Mouse (Mus musculus) 416B (cell line): ENCODE measurements at regions not wholly inside any gene's neighbourhood (a gene's known extent, or its start where the extent isn't known, plus 50 kb on each side); places are given as distances from the start of the nearest gene placed in this dataset.

ENCODE experiments used
- DNase-seq: peaks from one replicate; pipeline ENCODE4 v3.0.0; 2011; ENCODE audit warnings: low read depth

- DNase-seq = no peak
Observed at GRCm38 (mm10) chr12:44145321-44145720, 64.8 kb downstream of the Dnajb9 start.

GRCm38 (mm10) chr12:44139026-44139425 lies 71.1 kb downstream of the Dnajb9 start:
- DNase-seq = no peak

- no peak for DNase-seq
Observed at GRCm38 (mm10) chr12:44128874-44129273, 81.3 kb downstream of the Dnajb9 start.

GRCm38 (mm10) chr12:44105085-44105484 lies 105.0 kb downstream of the Dnajb9 start:
- DNase-seq = peak; percentile 45

DNA sequence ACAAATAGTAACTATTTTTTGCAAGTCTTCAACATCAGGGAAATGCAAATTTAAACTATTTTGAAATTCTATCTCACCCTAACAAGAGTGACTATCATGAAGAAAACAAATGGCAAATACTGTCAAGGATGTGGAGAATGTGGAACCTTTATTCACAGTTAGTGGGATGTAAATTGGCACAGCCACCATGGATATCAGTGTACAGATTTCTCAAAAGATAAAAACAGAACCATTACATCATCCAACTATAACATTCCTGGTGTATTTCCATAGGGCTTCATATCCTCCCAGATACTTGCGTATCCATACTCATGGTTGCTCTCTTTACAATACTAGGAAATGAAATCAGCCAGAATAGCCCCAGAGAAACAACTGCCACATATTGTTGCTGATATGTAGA lies 110.9 kb downstream of the Dnajb9 start:
- DNase-seq = no peak

DNA sequence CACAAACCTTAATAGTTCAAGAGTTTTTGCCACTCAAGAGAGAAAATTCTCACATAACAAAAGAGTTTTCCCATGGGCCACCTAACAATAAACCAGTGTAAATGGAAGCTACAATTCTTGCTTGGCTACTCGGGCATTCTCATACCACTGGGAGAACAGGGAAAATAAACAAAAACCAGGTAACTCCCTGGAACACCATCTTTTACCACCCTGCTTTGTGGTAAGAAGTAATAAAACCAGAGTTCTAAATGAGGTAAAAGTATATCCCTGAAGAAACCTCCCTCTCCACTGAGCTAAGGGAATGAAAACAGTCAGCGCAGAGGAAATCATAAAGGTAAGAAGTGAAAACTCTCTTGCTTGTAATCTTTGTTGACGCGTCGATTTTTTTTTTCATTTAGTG lies 138.4 kb downstream of the Dnajb9 start:
- DNase-seq = no peak

- DNase-seq = no peak
Observed at GRCm38 (mm10) chr12:44056493-44057163, 153.5 kb downstream of the Dnajb9 start.

GRCm38 (mm10) chr12:44045806-44046205 lies 164.3 kb downstream of the Dnajb9 start:
- DNase-seq = no peak

DNA sequence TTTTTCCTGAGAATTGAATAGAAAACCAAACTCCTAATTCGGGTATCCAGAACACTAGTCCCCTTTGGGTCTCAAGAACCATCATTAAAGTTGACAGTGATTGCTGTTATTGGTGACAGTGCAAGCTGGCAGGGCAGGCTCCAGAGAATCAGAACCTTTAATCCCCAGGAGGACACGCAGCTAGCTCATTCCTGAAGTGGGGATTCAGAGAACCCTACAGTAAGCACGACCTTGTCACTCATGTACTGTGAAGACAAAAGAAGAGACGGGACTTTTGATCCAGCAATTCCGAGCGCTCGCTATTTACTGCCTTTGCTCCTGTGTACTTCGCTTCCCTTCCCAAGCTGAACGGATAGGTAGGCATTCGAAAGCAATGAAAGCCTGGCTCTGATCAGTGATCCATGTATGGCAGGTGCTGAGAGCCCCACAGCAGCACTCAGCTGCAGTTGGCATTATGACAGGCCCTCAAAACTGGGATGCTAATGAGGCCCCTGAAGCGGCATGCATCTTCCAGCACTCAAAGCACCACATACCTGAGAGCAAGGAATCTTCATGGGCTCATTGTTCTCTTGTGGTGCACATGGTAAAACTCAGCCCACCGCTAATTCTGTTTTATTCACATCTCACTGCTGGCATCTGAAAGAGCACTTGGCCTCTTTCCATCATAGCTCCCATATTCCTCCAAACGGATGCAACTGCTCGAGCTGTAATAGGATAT lies 165.6 kb downstream of the Dnajb9 start:
- no peak for DNase-seq

DNA sequence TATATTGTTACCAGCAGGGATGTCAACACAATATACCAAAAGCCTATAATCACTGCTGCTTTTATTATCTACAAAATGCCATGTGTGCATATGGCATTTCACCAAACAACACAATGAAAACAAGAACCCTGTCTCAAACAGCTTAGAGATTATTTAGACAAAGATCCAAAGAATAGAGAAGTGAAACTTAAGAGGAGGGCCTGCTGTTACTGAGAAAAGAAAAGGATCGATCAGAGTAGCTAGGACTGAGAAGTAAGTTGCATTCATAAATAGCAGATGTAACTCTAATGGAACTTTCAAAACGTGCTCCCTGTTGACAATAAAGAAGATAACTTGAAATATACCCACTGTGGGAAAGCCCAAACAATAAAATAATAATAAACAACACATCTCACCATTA lies 203.3 kb downstream of the Dnajb9 start:
- DNase-seq = no peak

- DNase-seq = no peak
Observed at GRCm38 (mm10) chr12:43983548-43983947, 226.6 kb downstream of the Dnajb9 start.

GRCm38 (mm10) chr12:43963973-43964372 lies 246.2 kb downstream of the Dnajb9 start:
- peak; percentile 11 for DNase-seq

- no peak for DNase-seq
Observed at GRCm38 (mm10) chr12:43962551-43963120, 247.5 kb downstream of the Dnajb9 start.

GRCm38 (mm10) chr12:43924228-43924627 lies 285.9 kb downstream of the Dnajb9 start:
- DNase-seq = no peak

DNA sequence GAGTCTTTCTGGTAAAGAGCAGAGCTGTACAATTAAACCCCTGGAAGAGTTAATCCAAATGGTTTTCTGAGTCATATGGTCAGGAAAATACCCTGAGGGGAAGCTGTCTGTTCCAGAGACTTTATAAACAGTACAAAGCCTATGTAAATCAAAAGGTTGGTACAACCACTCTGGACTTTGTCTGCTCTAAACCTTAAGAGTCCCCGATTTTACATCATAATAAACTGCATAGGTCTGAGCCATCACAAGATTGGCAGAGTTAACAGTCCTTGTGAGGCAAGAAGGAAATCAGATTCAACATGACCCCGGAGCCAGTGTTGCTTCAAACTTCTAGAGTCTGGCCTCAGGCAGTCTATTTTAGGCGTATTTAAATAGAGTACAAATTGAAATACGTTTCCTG lies 289.7 kb downstream of the Dnajb9 start:
- DNase-seq = no peak

DNA sequence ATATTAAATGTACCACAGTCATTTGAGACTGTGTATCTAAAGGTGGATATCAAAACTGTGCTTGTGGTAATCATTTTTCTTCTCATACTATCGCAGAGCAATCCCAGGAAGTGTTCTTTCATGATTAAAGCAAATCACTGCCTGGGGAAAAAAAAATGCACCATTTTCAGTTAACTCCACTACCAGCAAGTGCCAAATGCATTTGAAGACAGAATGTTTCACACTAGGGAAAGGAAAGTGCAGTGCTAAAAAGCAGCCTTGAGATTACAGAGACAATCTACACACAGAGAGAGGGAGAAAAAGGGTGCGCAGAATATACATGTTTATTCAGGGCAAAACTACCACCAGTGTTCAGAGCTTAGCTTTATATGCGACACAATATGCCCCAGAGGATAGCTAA lies 291.0 kb downstream of the Dnajb9 start:
- no peak for DNase-seq

- no peak for DNase-seq
Observed at GRCm38 (mm10) chr12:43916779-43917178, 293.3 kb downstream of the Dnajb9 start.

DNA sequence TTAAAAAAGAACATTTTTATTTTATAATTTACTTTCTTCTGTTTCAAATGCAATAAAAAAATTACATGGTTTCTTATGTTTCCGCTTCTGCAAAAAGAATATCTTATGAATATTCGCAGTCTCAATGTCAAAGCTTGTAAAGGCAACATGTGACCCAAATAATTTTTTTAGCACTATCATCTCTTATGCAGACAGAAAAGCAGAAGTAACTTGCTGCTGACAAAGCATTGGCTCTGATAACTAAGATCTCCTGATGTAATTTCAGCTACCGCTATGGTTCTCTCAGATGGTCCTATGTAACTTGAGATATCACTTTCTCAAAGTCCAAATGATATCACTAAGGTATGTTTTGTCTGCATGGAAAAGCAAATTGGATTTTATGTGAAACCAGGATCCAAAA lies 310.9 kb downstream of the Dnajb9 start:
- no peak for DNase-seq

GRCm38 (mm10) chr12:43885596-43885995 lies 324.5 kb downstream of the Dnajb9 start:
- no peak for DNase-seq

DNA sequence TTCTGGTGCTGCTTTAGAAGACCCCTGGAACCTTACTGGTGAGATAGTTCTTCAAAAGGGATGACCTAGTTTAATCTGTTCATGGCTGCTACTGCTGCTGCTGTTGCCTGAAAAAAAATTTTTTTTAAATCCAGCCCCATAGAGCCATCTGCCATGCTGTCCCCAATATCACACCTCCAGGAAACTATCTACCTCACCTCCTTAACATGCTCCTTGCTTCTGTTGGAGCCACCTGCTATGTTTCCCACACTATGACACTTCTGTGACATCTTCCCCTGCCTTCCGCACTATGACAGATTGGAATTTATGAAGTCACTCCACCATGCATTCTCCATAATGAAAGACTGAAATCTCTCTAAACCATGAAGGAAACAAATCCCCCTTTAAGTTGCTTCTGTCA lies 349.6 kb downstream of the Dnajb9 start:
- no peak for DNase-seq

- no peak for DNase-seq
Observed at GRCm38 (mm10) chr12:43856370-43856769, 353.8 kb downstream of the Dnajb9 start.

- no peak for DNase-seq
Observed at GRCm38 (mm10) chr12:43852246-43852645, 357.9 kb downstream of the Dnajb9 start.

DNA sequence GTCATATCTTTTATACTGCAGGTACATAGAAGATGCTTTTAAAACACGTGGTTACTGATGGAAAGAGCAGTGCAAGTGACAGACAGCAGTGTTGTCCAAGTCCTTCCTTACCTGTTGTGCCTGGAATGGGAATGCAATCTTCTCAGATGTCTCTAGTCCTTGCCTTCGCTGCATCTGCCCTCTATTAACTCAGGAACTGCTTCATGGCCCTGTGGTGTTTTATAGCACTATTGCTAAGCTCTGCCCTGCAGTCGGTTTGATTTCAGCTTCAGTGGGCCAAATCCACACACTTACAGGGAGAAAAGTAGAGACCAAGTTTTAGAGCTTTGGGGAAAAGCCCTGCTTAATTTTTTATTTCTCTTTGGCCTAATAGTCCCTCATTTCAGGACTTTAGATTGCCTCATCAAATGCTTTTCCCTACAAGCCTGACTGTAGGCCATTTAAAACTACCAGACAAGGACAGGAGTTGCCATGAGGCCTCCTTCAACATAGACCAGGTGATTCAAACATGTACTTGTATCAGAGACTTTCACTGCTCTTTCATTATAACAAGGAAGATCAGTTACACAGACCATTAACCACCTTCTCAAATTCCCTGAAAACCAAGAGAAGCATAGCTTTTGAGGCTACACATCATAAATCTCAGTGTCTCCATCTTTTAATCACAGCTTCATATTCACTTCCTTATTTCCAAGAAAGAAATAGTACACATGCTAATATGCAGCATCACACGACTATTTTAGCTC lies 358.7 kb downstream of the Dnajb9 start:
- DNase-seq = no peak
